ENCODE assay signal across 9 mouse cellular contexts in the genomic region with DNA sequence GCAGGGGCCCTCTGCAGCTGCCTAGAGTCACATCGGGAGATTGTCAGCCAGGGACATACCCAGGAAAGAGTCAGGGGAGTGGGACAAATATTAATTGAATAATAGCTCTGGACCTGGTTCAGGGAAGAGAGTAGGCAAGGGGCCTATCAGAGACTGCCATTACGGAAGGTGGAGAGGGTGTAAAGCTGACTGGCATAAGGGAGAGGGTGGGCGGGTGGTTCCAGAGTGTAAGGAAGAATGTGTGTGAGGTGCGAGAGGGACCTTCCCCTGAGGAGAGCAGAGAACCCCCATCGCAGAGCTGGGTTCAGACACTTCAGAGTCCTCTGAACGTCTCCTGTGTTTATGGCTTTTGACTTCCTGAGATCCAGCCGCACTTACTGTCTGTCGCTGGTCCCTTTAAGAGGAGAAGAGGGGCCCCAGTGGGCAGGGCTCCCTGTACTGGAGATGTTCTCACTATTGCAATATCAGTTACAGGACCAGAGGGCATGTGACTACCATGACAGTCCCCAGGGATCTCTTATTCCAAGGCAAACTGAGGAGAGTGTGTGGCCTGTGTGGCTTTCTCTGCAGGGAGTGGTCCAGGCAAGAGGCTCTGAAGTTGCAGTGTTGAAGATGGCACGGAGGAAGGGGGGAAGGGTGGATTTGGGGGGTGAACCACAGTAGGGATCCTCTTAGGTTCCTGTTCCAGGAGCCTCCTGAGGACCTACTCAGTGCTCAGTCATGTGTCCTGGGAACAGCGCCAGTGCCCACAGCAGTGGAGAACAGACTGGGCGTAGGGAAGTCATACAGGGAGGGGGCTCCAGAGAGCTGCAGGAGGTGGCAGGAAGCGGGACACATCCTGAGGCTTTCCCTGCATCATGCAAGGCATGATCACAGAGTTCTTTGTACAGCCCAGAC. TPM values are rescaled to one million over a fixed set of nuclear protein-coding genes. Genes with fewer than 3 reads are reported as not detected.
DNase-seq lines count a peak whose midpoint lies in the region; ATAC-seq lines count a peak whose summit lies in the region.
"Had no signal": no experiment of that assay in that cellular context is flagged by ENCODE, and none has a peak within 500 bp of the region (broad histone marks: within the 10 kb centered on the region; RNA-seq: fewer than 3 reads in every experiment).

No protein-coding gene starts in this region.

- H3K4me3 ChIP-seq in midbrain, embryonic 11.5 days (ENCODE audit: low read depth, low read length): no peak overlapping the region
- no peak overlapping the region for H3K4me3 ChIP-seq in midbrain, embryonic 13.5 days (replicated peaks)
- no peak overlapping the region for H3K4me3 ChIP-seq in limb, embryonic 10.5 days
- 0 out of 2 replicates have a peak overlapping the region, but pooled peaks have one; percentile 5 for H3K4me3 ChIP-seq in stomach, embryonic 15.5 days (replicated peaks)
- H3K4me3 ChIP-seq in forebrain, embryonic 12.5 days (replicated peaks): no peak overlapping the region

- no peaks in the 10 kb centered on the region for H3K36me3 ChIP-seq in midbrain, embryonic 11.5 days (ENCODE audit: control insufficient read depth, insufficient read depth, low read length)
- H3K36me3 ChIP-seq in midbrain, embryonic 13.5 days: no peaks in the 10 kb centered on the region
- no peaks in the 10 kb centered on the region for H3K36me3 ChIP-seq in limb, embryonic 10.5 days
- H3K36me3 ChIP-seq in stomach, embryonic 15.5 days: no peaks in the 10 kb centered on the region
- no peaks in the 10 kb centered on the region for H3K36me3 ChIP-seq in forebrain, embryonic 12.5 days (replicated peaks)

- no peak overlapping the region for H3K4me2 ChIP-seq in midbrain, embryonic 11.5 days
- H3K4me2 ChIP-seq in midbrain, embryonic 13.5 days (replicated peaks): no peak overlapping the region
- H3K4me2 ChIP-seq in stomach, embryonic 15.5 days: peak overlapping the region; percentile 35
- no peak overlapping the region for H3K4me2 ChIP-seq in forebrain, embryonic 12.5 days

- no peaks in the 10 kb centered on the region; the same call in 1 of the 2 replicates for H3K4me1 ChIP-seq in midbrain, embryonic 11.5 days (ENCODE audit: control insufficient read depth, insufficient read depth, low read length)
- no peaks in the 10 kb centered on the region for H3K4me1 ChIP-seq in midbrain, embryonic 13.5 days (replicated peaks)
- peaks cover 25% of the 10 kb centered on the region for H3K4me1 ChIP-seq in limb, embryonic 10.5 days
- H3K4me1 ChIP-seq in stomach, embryonic 15.5 days: peaks cover 13% of the 10 kb centered on the region
- H3K4me1 ChIP-seq in forebrain, embryonic 12.5 days: no peaks in the 10 kb centered on the region

- intact Hi-C loops in gastrocnemius, postnatal 36 days (cut with DNase I): loop anchor here (2.0 to 5.0 kb wide), 2 partner anchors 91 to 110 kb away; no protein-coding TSS in a partner anchor

- no peak for ATAC-seq in midbrain, embryonic 11.5 days (ENCODE audit: low FRiP score)
- no peak for ATAC-seq in midbrain, embryonic 13.5 days
- ATAC-seq in stomach, embryonic 15.5 days (ENCODE audit: insufficient read depth, low FRiP score, low read depth): peak; percentile 16; the same call in 1 of the 2 replicates
- no peak for ATAC-seq in forebrain, embryonic 12.5 days (ENCODE audit: low FRiP score)

- H3K9ac ChIP-seq in midbrain, embryonic 11.5 days (ENCODE audit: low read length): no peak overlapping the region
- no peak overlapping the region for H3K9ac ChIP-seq in midbrain, embryonic 13.5 days (replicated peaks)
- no peak overlapping the region for H3K9ac ChIP-seq in stomach, embryonic 15.5 days
- no peak overlapping the region for H3K9ac ChIP-seq in forebrain, embryonic 12.5 days

- no peaks in the 10 kb centered on the region for H3K27me3 ChIP-seq in midbrain, embryonic 11.5 days (ENCODE audit: control insufficient read depth, insufficient read depth, low read length)
- H3K27me3 ChIP-seq in midbrain, embryonic 13.5 days: no peaks in the 10 kb centered on the region
- no peaks in the 10 kb centered on the region for H3K27me3 ChIP-seq in limb, embryonic 10.5 days (ENCODE audit: low read depth, poor library complexity, severe bottlenecking)
- no peaks in the 10 kb centered on the region for H3K27me3 ChIP-seq in stomach, embryonic 15.5 days (replicated peaks)
- H3K27me3 ChIP-seq in forebrain, embryonic 12.5 days: peaks cover 9% of the 10 kb centered on the region; the same call in 1 of the 2 replicates

- no peak overlapping the region for H3K27ac ChIP-seq in midbrain, embryonic 11.5 days (ENCODE audit: low read depth, low read length)
- no peak overlapping the region for H3K27ac ChIP-seq in midbrain, embryonic 13.5 days
- 0 out of 2 replicates have a peak overlapping the region, but pooled peaks have one; percentile 16 for H3K27ac ChIP-seq in limb, embryonic 10.5 days
- 0 out of 2 replicates have a peak overlapping the region, but pooled peaks have one; percentile 21 for H3K27ac ChIP-seq in stomach, embryonic 15.5 days
- no peak overlapping the region for H3K27ac ChIP-seq in forebrain, embryonic 12.5 days

- peak; percentile 67 for DNase-seq in gastrocnemius, adult 18-20 months (ENCODE audit: low spot score)
- DNase-seq in gastrocnemius, postnatal 36 days: no peak
- DNase-seq in midbrain, embryonic 11.5 days (ENCODE audit: low spot score, missing footprints): peak; percentile 72
- no peak for DNase-seq in limb, embryonic 10.5 days (ENCODE audit: low spot score)
- no peak for DNase-seq in right cerebral cortex, adult 2 months (ENCODE audit: low spot score in 2 of 2)

- 58% methylated on average over 12 of the region's 12 CpGs for WGBS in midbrain, embryonic 11.5 days
- 58% methylated on average over 12 of the region's 12 CpGs for WGBS in midbrain, embryonic 13.5 days
- 52% methylated on average over 12 of the region's 12 CpGs for WGBS in limb, embryonic 10.5 days
- 46% methylated on average over 12 of the region's 12 CpGs for WGBS in stomach, embryonic 15.5 days
- WGBS in forebrain, embryonic 12.5 days: 56% methylated on average over 12 of the region's 12 CpGs

- H3K9me3 ChIP-seq in midbrain, embryonic 11.5 days (ENCODE audit: control insufficient read depth, low read length): no peaks in the 10 kb centered on the region
- no peaks in the 10 kb centered on the region for H3K9me3 ChIP-seq in midbrain, embryonic 13.5 days
- H3K9me3 ChIP-seq in limb, embryonic 10.5 days (replicated peaks): no peaks in the 10 kb centered on the region
- H3K9me3 ChIP-seq in stomach, embryonic 15.5 days: no peaks in the 10 kb centered on the region
- H3K9me3 ChIP-seq in forebrain, embryonic 12.5 days: no peaks in the 10 kb centered on the region

RNA-seq across cellular contexts. Expression of a gene that starts 7.2 kb away (rescaled TPM):
- 1 to 10 TPM in 1 of 2 experiments, under 1 TPM in 1; 0.91 to 1.9 TPM for total RNA-seq in gastrocnemius, adult 18-20 months (2021)
- 1 to 10 TPM; 1.9 to 2.8 TPM for total RNA-seq in gastrocnemius, postnatal 36 days (2021)
- 0.10 and 0.12 TPM in 2 replicates for polyA plus RNA-seq in midbrain, embryonic 11.5 days (2014; fragmentation: Nextera tagmentation; extraction: Ambion mirVana)
- polyA plus RNA-seq in midbrain, embryonic 13.5 days (2015; fragmentation: Nextera tagmentation; extraction: Ambion mirVana): 0.13 and 0.21 TPM in 2 replicates
- 1.0 and 1.1 TPM in 2 replicates for polyA plus RNA-seq in limb, embryonic 10.5 days (2016; fragmentation: Nextera tagmentation; extraction: Ambion mirVana)
- polyA plus RNA-seq in stomach, embryonic 15.5 days (2015; fragmentation: Nextera tagmentation; extraction: Ambion mirVana): 2.2 and 3.9 TPM in 2 replicates
- polyA plus RNA-seq in forebrain, embryonic 12.5 days (2016; fragmentation: Nextera tagmentation; extraction: Ambion mirVana): 0.42 and 0.52 TPM in 2 replicates
- total RNA-seq: neutrophil, adult 5-6 weeks had no signal

RNA-seq across cellular contexts. Expression of a gene that starts 8.1 kb away (rescaled TPM):
- 10 to 100 TPM; 95.0 to 98.1 TPM for total RNA-seq in gastrocnemius, adult 18-20 months (2021)
- 10 to 100 TPM; 55.7 to 86.8 TPM for total RNA-seq in gastrocnemius, postnatal 36 days (2021)
- 22.5 and 24.7 TPM in 2 replicates for polyA plus RNA-seq in midbrain, embryonic 11.5 days (2014; fragmentation: Nextera tagmentation; extraction: Ambion mirVana)
- 20.7 and 24.5 TPM in 2 replicates for polyA plus RNA-seq in midbrain, embryonic 13.5 days (2015; fragmentation: Nextera tagmentation; extraction: Ambion mirVana)
- polyA plus RNA-seq in limb, embryonic 10.5 days (2016; fragmentation: Nextera tagmentation; extraction: Ambion mirVana): 65.8 and 68.0 TPM in 2 replicates
- 78.8 and 87.1 TPM in 2 replicates for polyA plus RNA-seq in stomach, embryonic 15.5 days (2015; fragmentation: Nextera tagmentation; extraction: Ambion mirVana)
- 18.3 and 22.2 TPM in 2 replicates for polyA plus RNA-seq in forebrain, embryonic 12.5 days (2016; fragmentation: Nextera tagmentation; extraction: Ambion mirVana)

RNA-seq across cellular contexts. Expression of a gene that starts 35.7 kb away (rescaled TPM):
- 1 to 10 TPM; 5.2 to 5.3 TPM for total RNA-seq in gastrocnemius, adult 18-20 months (2021)
- total RNA-seq in gastrocnemius, postnatal 36 days (2021): 1 to 10 TPM; 3.0 to 4.8 TPM
- 0.08 and 0.26 TPM in 2 replicates for polyA plus RNA-seq in midbrain, embryonic 11.5 days (2014; fragmentation: Nextera tagmentation; extraction: Ambion mirVana)
- 0.23 and 0.46 TPM in 2 replicates for polyA plus RNA-seq in midbrain, embryonic 13.5 days (2015; fragmentation: Nextera tagmentation; extraction: Ambion mirVana)
- polyA plus RNA-seq in limb, embryonic 10.5 days (2016; fragmentation: Nextera tagmentation; extraction: Ambion mirVana): 0.43 and 1.0 TPM in 2 replicates
- 2.9 TPM in 2 replicates for polyA plus RNA-seq in stomach, embryonic 15.5 days (2015; fragmentation: Nextera tagmentation; extraction: Ambion mirVana)
- 0.74 and 1.0 TPM in 2 replicates for polyA plus RNA-seq in forebrain, embryonic 12.5 days (2016; fragmentation: Nextera tagmentation; extraction: Ambion mirVana)

RNA-seq across cellular contexts. Expression of a gene that starts 35.8 kb away (rescaled TPM):
- total RNA-seq in gastrocnemius, adult 18-20 months (2021): 10 to 100 TPM; 28.6 to 63.5 TPM
- 10 to 100 TPM; 22.9 to 25.3 TPM for total RNA-seq in gastrocnemius, postnatal 36 days (2021)
- polyA plus RNA-seq in midbrain, embryonic 11.5 days (2014; fragmentation: Nextera tagmentation; extraction: Ambion mirVana): 16.3 and 17.1 TPM in 2 replicates
- polyA plus RNA-seq in midbrain, embryonic 13.5 days (2015; fragmentation: Nextera tagmentation; extraction: Ambion mirVana): 11.7 and 11.9 TPM in 2 replicates
- 22.4 and 25.7 TPM in 2 replicates for polyA plus RNA-seq in limb, embryonic 10.5 days (2016; fragmentation: Nextera tagmentation; extraction: Ambion mirVana)
- polyA plus RNA-seq in stomach, embryonic 15.5 days (2015; fragmentation: Nextera tagmentation; extraction: Ambion mirVana): 21.1 and 36.1 TPM in 2 replicates
- 14.6 and 16.6 TPM in 2 replicates for polyA plus RNA-seq in forebrain, embryonic 12.5 days (2016; fragmentation: Nextera tagmentation; extraction: Ambion mirVana)

RNA-seq across cellular contexts. Expression of a gene that starts 51.7 kb away (rescaled TPM):
- total RNA-seq in gastrocnemius, adult 18-20 months (2021): 10 to 100 TPM; 63.3 to 68.6 TPM
- 10 to 100 TPM; 48.6 to 65.4 TPM for total RNA-seq in gastrocnemius, postnatal 36 days (2021)
- 83.7 and 84.8 TPM in 2 replicates for polyA plus RNA-seq in midbrain, embryonic 11.5 days (2014; fragmentation: Nextera tagmentation; extraction: Ambion mirVana)
- polyA plus RNA-seq in midbrain, embryonic 13.5 days (2015; fragmentation: Nextera tagmentation; extraction: Ambion mirVana): 86.7 and 101 TPM in 2 replicates
- polyA plus RNA-seq in limb, embryonic 10.5 days (2016; fragmentation: Nextera tagmentation; extraction: Ambion mirVana): 116 and 125 TPM in 2 replicates
- 214 and 230 TPM in 2 replicates for polyA plus RNA-seq in stomach, embryonic 15.5 days (2015; fragmentation: Nextera tagmentation; extraction: Ambion mirVana)
- polyA plus RNA-seq in forebrain, embryonic 12.5 days (2016; fragmentation: Nextera tagmentation; extraction: Ambion mirVana): 89.5 and 90.5 TPM in 2 replicates

Comparison
In these comparisons a context has a peak if more than half of its experiments do, and no peak if none do; other contexts are left out.
1. DNase-seq: peak in gastrocnemius, adult 18-20 months (single experiment) and midbrain, embryonic 11.5 days (single experiment); none in gastrocnemius, postnatal 36 days (0 of 2), limb, embryonic 10.5 days (single experiment) and right cerebral cortex, adult 2 months (0 of 2).
2. H3K27ac ChIP-seq: peak in limb, embryonic 10.5 days (single experiment) and stomach, embryonic 15.5 days (single experiment); none in midbrain, embryonic 11.5 days (single experiment), midbrain, embryonic 13.5 days (single experiment) and forebrain, embryonic 12.5 days (single experiment).